Mouse (Mus musculus): Measurements from ENCODE around the gene Rora. TPM values are rescaled to one million over a fixed set of nuclear protein-coding genes. Genes with fewer than 3 reads are reported as not detected.

The Rora gene
- polyA plus RNA-seq, 1 experiment from 2014 or later, result 8.9 TPM

- ATAC-seq (replicated peaks; ENCODE audit: low FRiP score), result no peak
- Histone ChIP-seq H3K4me3 (replicated peaks) (no peak overlapping the region), H3K27ac (peak overlapping the region; percentile 41), H3K4me1 (peaks cover 21% of the 10 kb centered on the region), H3K4me2 (no peak overlapping the region), H3K9ac (no peak overlapping the region), H3K36me3 (no peaks in the 10 kb centered on the region), H3K9me3 (replicated peaks) (no peaks in the 10 kb centered on the region), H3K27me3 (no peaks in the 10 kb centered on the region)
- WGBS, result 36% methylated on average over 6 of the region's 6 CpGs
Observed at GRCm38 (mm10) chr9:69242538-69242937, 589.0 kb downstream of the Rora start.

DNA sequence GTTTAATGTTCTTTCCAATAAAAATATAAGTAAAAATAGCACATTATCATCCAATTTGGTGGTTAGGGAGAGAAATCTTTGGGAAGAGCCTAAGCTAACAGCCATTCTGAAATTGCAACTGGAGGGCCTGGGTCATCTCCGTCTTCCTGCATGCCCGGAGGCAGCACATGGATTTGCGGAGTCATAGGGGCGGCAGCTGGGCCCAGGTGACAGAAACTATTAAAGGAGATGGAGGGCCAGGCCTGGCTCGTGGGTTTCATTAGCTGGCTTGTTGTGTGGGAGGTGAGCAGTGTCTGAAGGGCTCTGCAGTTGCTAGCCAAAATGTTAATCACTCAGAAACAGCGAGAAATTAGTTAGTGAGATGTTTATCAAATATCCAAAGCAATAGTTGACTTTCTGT is 590.0 kb downstream of the Rora start:
- ATAC-seq (replicated peaks; ENCODE audit: low FRiP score), result no peak
- peak overlapping the region; percentile 62 for H3K27ac ChIP-seq
- WGBS, result 9% methylated on average over 6 of the region's 6 CpGs

GRCm38 (mm10) chr9:69246225-69246624 is 592.6 kb downstream of the Rora start:
- WGBS, result 63% methylated on average over 3 of the region's 3 CpGs
- H3K4me2 ChIP-seq, result no peak overlapping the region
- no peak overlapping the region for H3K9ac ChIP-seq
- peaks cover 16% of the 10 kb centered on the region for H3K4me1 ChIP-seq
- no peaks in the 10 kb centered on the region for H3K9me3 ChIP-seq (replicated peaks)
- H3K27me3 ChIP-seq, result no peaks in the 10 kb centered on the region
- H3K4me3 ChIP-seq (replicated peaks), result no peak overlapping the region
- no peak overlapping the region for H3K27ac ChIP-seq
- ATAC-seq (replicated peaks; ENCODE audit: low FRiP score), result no peak
- H3K36me3 ChIP-seq, result no peaks in the 10 kb centered on the region

More for the DNA sequence above, 590.0 kb downstream of the Rora start:
- H3K4me1 ChIP-seq, result peaks cover 16% of the 10 kb centered on the region
- no peaks in the 10 kb centered on the region for H3K9me3 ChIP-seq (replicated peaks)
- no peaks in the 10 kb centered on the region for H3K27me3 ChIP-seq
- no peak overlapping the region for H3K4me2 ChIP-seq
- H3K36me3 ChIP-seq, result no peaks in the 10 kb centered on the region
- no peak overlapping the region for H3K9ac ChIP-seq
- H3K4me3 ChIP-seq (replicated peaks), result no peak overlapping the region

DNA sequence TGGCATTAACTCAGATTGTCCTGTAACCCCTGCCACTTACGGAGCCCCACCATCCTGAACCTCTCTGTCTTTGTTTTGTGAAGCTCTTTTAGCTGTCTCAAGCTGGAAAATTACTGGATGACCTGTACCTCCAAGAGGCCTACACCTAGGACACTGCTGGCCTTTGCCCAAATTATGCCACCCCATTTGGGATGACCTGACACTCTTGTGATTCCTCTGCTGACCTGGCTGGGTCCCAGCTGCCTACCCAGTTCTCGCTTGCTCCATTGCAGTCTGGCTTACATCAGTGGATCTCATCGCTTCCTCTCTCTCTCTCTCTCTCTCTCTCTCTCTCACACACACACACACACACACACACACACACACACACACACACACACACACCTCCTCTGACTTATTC is 596.0 kb downstream of the Rora start:
- H3K4me3 ChIP-seq (replicated peaks), result no peak overlapping the region
- ATAC-seq (replicated peaks; ENCODE audit: low FRiP score), result no peak
- H3K36me3 ChIP-seq, result no peaks in the 10 kb centered on the region
- no peak overlapping the region for H3K9ac ChIP-seq
- no peaks in the 10 kb centered on the region for H3K27me3 ChIP-seq
- H3K9me3 ChIP-seq (replicated peaks), result no peaks in the 10 kb centered on the region
- H3K27ac ChIP-seq, result no peak overlapping the region
- H3K4me2 ChIP-seq, result no peak overlapping the region
- 0 out of 2 replicates have a peak, but pooled peaks cover 4% of the 10 kb centered on the region for H3K4me1 ChIP-seq
- WGBS, result 88% methylated on average over 3 of the region's 3 CpGs

- no peak for ATAC-seq (replicated peaks; ENCODE audit: low FRiP score)
- H3K4me2 ChIP-seq, result no peak overlapping the region
- 0 out of 2 replicates have a peak, but pooled peaks cover 4% of the 10 kb centered on the region for H3K4me1 ChIP-seq
- no peak overlapping the region for H3K4me3 ChIP-seq (replicated peaks)
- no peak overlapping the region for H3K9ac ChIP-seq
- no peaks in the 10 kb centered on the region for H3K9me3 ChIP-seq (replicated peaks)
- H3K27ac ChIP-seq, result no peak overlapping the region
- WGBS, result 92% methylated on average over 8 of the region's 8 CpGs
- no peaks in the 10 kb centered on the region for H3K27me3 ChIP-seq
- H3K36me3 ChIP-seq, result no peaks in the 10 kb centered on the region
Observed at GRCm38 (mm10) chr9:69250326-69250725, 596.7 kb downstream of the Rora start.

DNA sequence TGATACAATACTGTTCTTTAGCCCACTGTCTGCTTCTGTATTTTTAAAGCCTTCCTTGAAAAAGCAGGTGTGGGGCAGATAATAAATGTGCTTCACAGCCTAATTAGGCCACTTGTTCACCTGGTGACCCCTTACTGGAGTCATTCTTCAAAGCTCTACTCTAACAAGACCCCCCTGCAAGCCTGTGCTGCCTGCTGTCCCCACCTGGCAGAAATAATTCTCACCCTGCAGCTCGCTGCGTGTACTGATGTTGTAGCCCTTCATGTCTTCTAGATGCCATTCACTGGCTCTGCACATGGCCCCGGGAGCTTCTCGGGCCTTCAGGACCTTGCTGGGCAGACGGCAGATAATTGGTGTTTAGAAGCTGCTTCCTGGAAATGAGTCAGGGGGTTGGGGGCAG is 604.9 kb downstream of the Rora start:
- no peaks in the 10 kb centered on the region for H3K36me3 ChIP-seq
- no peak overlapping the region for H3K27ac ChIP-seq
- 69% methylated on average over 5 of the region's 5 CpGs for WGBS

DNA sequence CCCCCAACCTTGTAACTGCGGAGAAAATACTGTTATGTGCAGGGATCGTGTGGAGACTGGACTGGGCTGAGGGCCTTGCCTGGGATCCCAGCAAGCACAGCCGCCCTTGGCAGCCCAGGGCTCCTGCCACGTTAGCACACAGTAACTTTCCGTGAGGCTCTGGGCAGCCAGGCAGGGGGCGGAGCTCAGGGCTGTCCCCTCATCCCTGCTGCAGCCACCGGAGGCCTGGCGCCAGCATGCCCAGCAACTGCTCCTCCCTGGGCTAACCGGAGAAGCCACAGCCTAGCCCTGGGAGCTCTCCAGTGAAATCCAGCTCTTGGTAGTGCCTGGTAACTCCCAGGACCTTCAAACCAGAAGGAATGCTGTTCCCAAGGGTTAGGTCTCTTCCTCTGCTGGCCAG is 605.8 kb downstream of the Rora start:
- Histone ChIP-seq H3K27me3 (no peaks in the 10 kb centered on the region), H3K4me3 (replicated peaks) (no peak overlapping the region), H3K27ac (peak overlapping the region; percentile 34; the same call in 1 of the 2 replicates), H3K9ac (no peak overlapping the region), H3K4me1 (peaks cover 13% of the 10 kb centered on the region), H3K9me3 (replicated peaks) (no peaks in the 10 kb centered on the region), H3K4me2 (peak overlapping the region; percentile 27), H3K36me3 (no peaks in the 10 kb centered on the region)
- peak; percentile 92 for ATAC-seq (replicated peaks; ENCODE audit: low FRiP score)
- 6% methylated on average over 9 of the region's 9 CpGs for WGBS

More for the DNA sequence above, 604.9 kb downstream of the Rora start:
- Histone ChIP-seq H3K4me2 (no peak overlapping the region), H3K4me3 (replicated peaks) (no peak overlapping the region), H3K4me1 (peaks cover 13% of the 10 kb centered on the region), H3K27me3 (no peaks in the 10 kb centered on the region), H3K9me3 (replicated peaks) (no peaks in the 10 kb centered on the region), H3K9ac (no peak overlapping the region)
- no peak for ATAC-seq (replicated peaks; ENCODE audit: low FRiP score)

GRCm38 (mm10) chr9:69265151-69265550 is 611.6 kb downstream of the Rora start:
- no peak overlapping the region for H3K27ac ChIP-seq
- H3K9me3 ChIP-seq (replicated peaks), result no peaks in the 10 kb centered on the region
- no peaks in the 10 kb centered on the region for H3K4me1 ChIP-seq
- 73% methylated on average over 7 of the region's 7 CpGs for WGBS
- ATAC-seq (replicated peaks; ENCODE audit: low FRiP score), result no peak
- no peak overlapping the region for H3K4me2 ChIP-seq
- no peaks in the 10 kb centered on the region for H3K36me3 ChIP-seq
- H3K9ac ChIP-seq, result no peak overlapping the region
- H3K4me3 ChIP-seq (replicated peaks), result no peak overlapping the region
- H3K27me3 ChIP-seq, result no peaks in the 10 kb centered on the region

- Histone ChIP-seq H3K27me3 (no peaks in the 10 kb centered on the region), H3K4me1 (no peaks in the 10 kb centered on the region), H3K36me3 (no peaks in the 10 kb centered on the region), H3K9ac (no peak overlapping the region), H3K27ac (no peak overlapping the region), H3K4me3 (replicated peaks) (no peak overlapping the region), H3K9me3 (replicated peaks) (no peaks in the 10 kb centered on the region), H3K4me2 (no peak overlapping the region)
- no peak for ATAC-seq (replicated peaks; ENCODE audit: low FRiP score)
- 64% methylated on average over 8 of the region's 8 CpGs for WGBS
Observed at GRCm38 (mm10) chr9:69270374-69270773, 616.8 kb downstream of the Rora start.

- Histone ChIP-seq H3K4me2 (no peak overlapping the region), H3K36me3 (no peaks in the 10 kb centered on the region), H3K4me1 (no peaks in the 10 kb centered on the region), H3K9ac (no peak overlapping the region), H3K27ac (no peak overlapping the region), H3K4me3 (replicated peaks) (no peak overlapping the region), H3K27me3 (no peaks in the 10 kb centered on the region), H3K9me3 (replicated peaks) (no peaks in the 10 kb centered on the region)
- ATAC-seq (replicated peaks; ENCODE audit: low FRiP score), result no peak
- WGBS, result 27% methylated on average over 7 of the region's 7 CpGs
Observed at GRCm38 (mm10) chr9:69270931-69271330, 617.3 kb downstream of the Rora start.

DNA sequence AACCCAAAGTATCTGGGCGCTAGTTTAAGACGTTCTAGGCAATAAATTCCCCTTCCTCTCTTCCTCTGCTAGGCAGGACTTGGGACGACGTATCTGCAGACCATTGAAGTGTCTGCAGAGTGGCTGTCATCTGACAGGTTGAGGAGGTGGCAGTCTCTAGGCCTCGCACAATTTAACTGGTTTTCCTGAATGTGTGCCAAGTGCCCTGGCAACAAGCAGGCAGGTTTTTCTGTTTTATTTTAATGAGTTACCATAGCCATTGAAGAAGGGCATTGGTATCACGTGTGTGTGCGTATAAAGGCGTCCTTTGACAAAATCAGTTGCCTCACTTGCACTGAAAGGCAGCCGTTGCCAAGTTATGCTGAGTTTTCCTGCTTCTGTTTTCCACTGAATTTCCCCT is 619.3 kb downstream of the Rora start:
- no peak overlapping the region for H3K27ac ChIP-seq
- no peaks in the 10 kb centered on the region for H3K36me3 ChIP-seq
- H3K9ac ChIP-seq, result no peak overlapping the region
- ATAC-seq (replicated peaks; ENCODE audit: low FRiP score), result no peak
- no peaks in the 10 kb centered on the region for H3K27me3 ChIP-seq
- H3K4me1 ChIP-seq, result no peaks in the 10 kb centered on the region
- WGBS, result 65% methylated on average over 9 of the region's 9 CpGs
- H3K9me3 ChIP-seq (replicated peaks), result no peaks in the 10 kb centered on the region
- H3K4me3 ChIP-seq (replicated peaks), result no peak overlapping the region
- no peak overlapping the region for H3K4me2 ChIP-seq

DNA sequence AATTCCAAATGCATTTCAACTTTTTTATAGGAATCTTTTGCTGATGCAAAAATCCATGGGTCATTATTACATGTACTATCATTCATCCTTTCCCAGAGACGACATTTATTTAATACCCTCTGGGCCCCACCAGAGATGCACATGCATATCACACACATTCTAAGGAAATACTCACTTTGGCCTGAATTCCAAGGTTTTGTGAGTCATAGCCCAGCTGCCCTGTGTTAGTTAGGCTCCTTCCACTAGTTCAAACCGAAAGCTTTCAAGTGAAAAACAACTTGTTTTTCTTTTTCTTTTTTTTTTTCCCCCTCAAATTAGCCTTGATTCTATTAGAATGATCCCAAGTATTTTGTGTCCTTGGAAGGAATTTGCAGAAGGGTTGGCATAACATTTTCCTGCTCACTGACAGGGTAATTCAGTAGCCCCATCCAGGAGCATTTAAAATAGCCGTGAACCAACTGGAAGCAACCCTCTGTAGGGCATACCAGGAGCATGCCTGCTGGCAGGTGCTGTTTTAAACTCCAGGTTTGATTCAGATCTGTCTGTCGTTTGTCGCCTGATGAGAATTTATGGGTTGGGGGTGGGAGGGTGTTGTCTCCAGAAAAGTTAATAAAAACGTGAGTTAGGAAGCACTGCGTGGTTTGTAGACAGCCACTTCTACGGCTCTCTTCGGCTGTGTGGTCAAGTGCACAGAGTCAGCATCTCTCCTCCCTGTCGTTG is 621.3 kb downstream of the Rora start:
- H3K27me3 ChIP-seq, result no peaks in the 10 kb centered on the region
- H3K9ac ChIP-seq, result no peak overlapping the region
- H3K4me2 ChIP-seq, result no peak overlapping the region
- H3K27ac ChIP-seq, result no peak overlapping the region
- no peak for ATAC-seq (replicated peaks; ENCODE audit: low FRiP score)
- WGBS, result 52% methylated on average over 10 of the region's 10 CpGs
- H3K36me3 ChIP-seq, result no peaks in the 10 kb centered on the region
- H3K4me1 ChIP-seq, result no peaks in the 10 kb centered on the region
- H3K9me3 ChIP-seq (replicated peaks), result no peaks in the 10 kb centered on the region
- no peak overlapping the region for H3K4me3 ChIP-seq (replicated peaks)

- ATAC-seq (replicated peaks; ENCODE audit: low FRiP score), result no peak
Observed at GRCm38 (mm10) chr9:69277256-69277655, 623.7 kb downstream of the Rora start.

More at GRCm38 (mm10) chr9:69277256-69277655, 623.7 kb downstream of the Rora start:
- H3K4me3 ChIP-seq (replicated peaks), result no peak overlapping the region
- no peaks in the 10 kb centered on the region for H3K4me1 ChIP-seq
- H3K9ac ChIP-seq, result no peak overlapping the region
- H3K27ac ChIP-seq, result no peak overlapping the region
- H3K27me3 ChIP-seq, result no peaks in the 10 kb centered on the region
- H3K4me2 ChIP-seq, result no peak overlapping the region
- H3K36me3 ChIP-seq, result no peaks in the 10 kb centered on the region
- 67% methylated on average over 10 of the region's 10 CpGs for WGBS
- no peaks in the 10 kb centered on the region for H3K9me3 ChIP-seq (replicated peaks)
